Mouse (Mus musculus) olfactory bulb, adult 2 months (tissue): Measurements from ENCODE around the gene Iffo1. TPM values are rescaled to one million over a fixed set of nuclear protein-coding genes. Genes with fewer than 3 reads are reported as not detected.

Experiments used
- H3K27ac ChIP-seq: fragments of 200-500 bp; 2 replicates; pipeline ENCODE4 v1.5.1; 2012; ENCODE audit warnings: low read depth, low read length; ENCODE audit not compliant: insufficient read depth
- H3K4me1 ChIP-seq: fragments of 200-500 bp; 2 replicates; pipeline ENCODE4 v1.6.1; 2012; ENCODE audit warnings: low read length; ENCODE audit not compliant: control insufficient read depth, insufficient read depth
- H3K4me3 ChIP-seq: fragments of 200-500 bp; 2 replicates; pipeline ENCODE4 v1.5.1; 2012; ENCODE audit warnings: mild to moderate bottlenecking, low read depth, low read length, moderate library complexity; ENCODE audit not compliant: insufficient read depth
- CTCF ChIP-seq: fragments of 200-500 bp; IDR thresholded peaks from 2 replicates; pipeline ENCODE4 v1.5.1; 2012; ENCODE audit warnings: low read depth, mild to moderate bottlenecking, low read length, moderate library complexity; ENCODE audit not compliant: insufficient read depth
- POLR2A ChIP-seq: fragments of 200-500 bp; IDR thresholded peaks from 2 replicates; pipeline ENCODE4 v1.6.1; 2012; ENCODE audit warnings: mild to moderate bottlenecking, low read depth, low read length, moderate library complexity; ENCODE audit not compliant: insufficient read depth
- WGBS: fragments of 180-500 bp; shearing (Covaris S2); methylation state at CpG from one replicate; pipeline ENCODE4 v1.1.7; 2018; 5-methylcytosine and 5-hydroxymethylcytosine counted together
- polyA plus RNA-seq: library from polyadenylated mRNA; stranded (reverse); fragments of >200 nt; gene quantifications from 2 replicates; pipeline ENCODE4 v1.2.4, GENCODE M21; 2012; ENCODE audit warnings: low replicate concordance; ENCODE audit not compliant: missing spikeins, insufficient read depth, insufficient read length

Iffo1 gene
- polyA plus RNA-seq, 1 experiment = not detected

DNA sequence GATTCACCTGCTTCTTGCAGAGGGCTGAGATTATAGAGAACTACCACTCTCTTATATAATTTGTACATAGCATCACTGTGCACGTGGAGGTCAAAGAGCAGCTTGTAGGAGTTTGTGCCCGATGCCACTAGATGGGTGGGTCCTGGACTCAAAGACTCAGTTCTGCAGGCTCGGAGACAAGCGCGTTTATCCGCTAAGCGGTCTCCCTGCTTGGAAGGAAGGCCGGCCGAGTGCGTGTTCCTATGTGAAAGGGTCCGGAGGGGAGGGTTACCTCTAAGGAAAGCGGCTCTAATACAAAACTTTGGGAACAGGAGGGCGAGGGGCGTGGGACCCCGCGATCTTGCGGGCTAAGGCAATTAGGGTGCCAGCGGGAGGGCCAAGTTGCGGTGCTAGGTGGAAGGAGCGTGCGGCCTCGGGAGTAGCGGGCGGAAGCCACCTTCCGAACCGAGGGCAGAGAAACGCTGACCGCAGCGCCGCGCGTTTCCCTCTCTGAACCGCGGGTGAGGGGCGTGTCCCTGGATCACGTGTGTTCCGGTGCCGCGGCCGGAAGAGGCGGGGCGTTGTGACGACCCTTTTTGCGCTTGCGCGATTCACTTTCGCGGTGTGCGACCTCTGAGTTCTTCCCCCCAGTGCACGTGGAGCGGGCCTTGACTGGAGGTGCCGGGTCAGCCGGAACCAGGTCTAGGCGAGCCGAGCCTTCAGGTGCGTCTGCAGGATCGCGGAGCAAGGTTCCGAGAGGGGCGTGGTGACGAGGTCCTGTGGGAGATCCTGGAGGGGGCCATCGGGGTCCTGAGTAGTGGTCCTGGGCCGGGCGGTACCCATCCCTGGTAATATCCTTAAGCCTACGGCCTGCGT, 13.5 kb upstream of the Iffo1 start, which contains the start of gene Nop2:
Nop2 (plus strand) TSS at position 608 of the 855 bp plus-strand sequence.
- Histone ChIP-seq H3K4me3 (peak within 1 kb of the TSS; percentile 75), H3K27ac (no peak within 1 kb of the TSS; the same call in 1 of the 2 replicates)
- WGBS = under 1% methylated on average over 66 of the region's 66 CpGs

DNA sequence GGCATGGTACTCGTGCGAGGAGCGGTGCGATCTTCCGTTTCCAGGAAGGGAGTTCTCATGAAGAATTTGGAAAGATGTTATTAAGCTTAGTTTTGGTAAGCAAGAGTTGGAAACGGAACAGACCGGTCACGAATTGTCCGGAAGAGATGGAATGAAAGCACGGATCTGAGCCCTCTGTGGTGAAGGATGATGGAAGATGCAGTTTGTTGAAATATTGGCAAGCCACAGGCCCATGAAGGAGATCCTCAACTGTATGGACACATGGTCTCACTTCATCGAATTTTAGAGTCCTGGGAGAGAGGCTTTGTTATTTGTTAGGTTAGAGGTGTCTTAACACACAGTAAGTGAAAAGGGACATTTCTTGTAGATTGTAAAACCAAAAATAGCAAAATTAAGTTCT, 12.6 kb upstream of the Iffo1 start:
- Histone ChIP-seq H3K4me3 (peak overlapping the region; percentile 75), H3K27ac (no peak overlapping the region), H3K4me1 (peaks cover 5% of the 10 kb centered on the region; the same call in 1 of the 2 replicates)
- no peak for TF ChIP-seq POLR2A
- no peak for TF ChIP-seq CTCF
- 7% methylated on average over 11 of the region's 11 CpGs for WGBS

More for the DNA sequence above, 13.5 kb upstream of the Iffo1 start, which contains the start of gene Nop2:
- 0 out of 2 replicates have a peak, but pooled peaks cover 4% of the 10 kb centered on the region for H3K4me1 ChIP-seq
- TF ChIP-seq POLR2A (peak; percentile 91), CTCF (no peak)

DNA sequence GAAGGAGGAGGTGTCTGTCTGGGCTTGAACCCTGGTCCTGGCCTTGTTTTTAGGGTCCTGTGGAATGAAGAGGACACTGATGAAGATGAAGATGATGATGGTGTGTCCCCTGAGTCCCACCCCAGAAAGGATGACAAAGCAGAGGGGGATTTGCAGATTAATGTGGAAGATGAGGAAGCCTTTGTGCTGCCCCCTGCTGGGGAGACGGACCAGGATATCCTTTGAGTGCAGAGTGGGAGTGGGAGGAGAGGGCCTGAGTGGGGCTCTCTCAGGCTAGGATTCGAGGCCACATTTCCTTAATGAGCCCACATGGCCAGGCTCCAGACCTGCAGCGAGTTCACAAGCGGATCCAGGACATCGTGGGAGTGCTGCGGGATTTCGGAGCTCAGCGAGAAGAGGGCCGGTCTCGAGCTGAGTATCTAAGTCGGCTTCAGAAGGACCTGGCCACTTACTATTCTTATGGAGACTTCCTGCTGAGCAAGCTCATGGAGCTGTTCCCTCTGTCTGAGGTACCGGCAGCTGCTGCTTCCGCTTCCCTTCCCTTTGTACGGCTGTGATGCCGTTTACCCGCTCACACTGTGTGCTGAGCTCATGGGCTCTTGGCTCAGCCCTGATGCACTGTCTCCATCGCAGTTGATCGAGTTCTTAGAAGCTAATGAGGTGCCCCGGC, 7.9 kb upstream of the Iffo1 start:
- Histone ChIP-seq H3K27ac (no peak overlapping the region), H3K4me1 (peaks cover 7% of the 10 kb centered on the region; the same call in 1 of the 2 replicates), H3K4me3 (no peak overlapping the region)
- 82% methylated on average over 19 of the region's 19 CpGs for WGBS
- no peak for TF ChIP-seq CTCF
- no peak for TF ChIP-seq POLR2A

DNA sequence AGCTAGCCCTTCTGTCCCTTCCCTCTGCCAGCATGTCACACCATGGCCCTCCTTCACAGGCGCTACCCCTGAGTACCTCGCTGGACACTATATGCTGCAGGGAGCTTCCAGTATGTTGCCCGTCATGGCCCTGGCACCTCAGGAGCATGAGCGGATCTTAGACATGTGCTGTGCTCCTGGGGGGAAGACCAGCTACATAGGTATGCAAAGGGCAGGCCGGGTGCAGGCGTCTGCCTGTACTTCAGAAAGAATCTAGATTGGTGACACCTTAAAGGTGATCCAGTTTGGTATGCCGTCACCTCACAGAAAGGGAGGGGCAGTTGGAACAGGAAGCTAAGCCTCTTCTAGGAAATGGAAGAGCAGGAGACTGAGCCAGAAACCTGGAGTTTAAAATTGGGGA, 5.3 kb upstream of the Iffo1 start:
- TF ChIP-seq CTCF = no peak
- TF ChIP-seq POLR2A = no peak
- WGBS = 92% methylated on average over 7 of the region's 7 CpGs
- Histone ChIP-seq H3K4me1 (peaks cover 4% of the 10 kb centered on the region; the same call in 1 of the 2 replicates), H3K27ac (no peak overlapping the region), H3K4me3 (no peak overlapping the region)

DNA sequence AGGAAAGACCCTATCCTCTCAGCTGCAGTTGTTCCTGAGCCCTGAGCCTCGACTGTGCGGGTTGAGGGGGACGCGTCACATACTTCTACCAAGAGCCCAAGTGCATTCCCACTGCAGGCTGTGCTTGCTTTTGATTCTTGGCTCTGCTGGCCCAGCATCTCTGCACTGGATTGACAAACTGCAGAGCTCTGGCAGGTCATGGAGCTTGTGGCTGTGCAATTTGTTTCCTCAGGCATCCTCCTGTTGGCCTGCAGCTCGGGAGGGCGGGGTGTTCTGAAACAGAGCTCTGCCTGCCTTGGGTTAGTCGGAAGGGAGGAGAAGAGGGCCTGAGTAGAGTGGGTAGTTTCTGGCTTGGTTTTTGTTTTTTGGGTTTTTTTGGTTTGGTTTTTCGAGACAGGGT, 2.6 kb upstream of the Iffo1 start:
- Histone ChIP-seq H3K27ac (no peak overlapping the region), H3K4me3 (no peak overlapping the region), H3K4me1 (peaks cover 16% of the 10 kb centered on the region)
- TF ChIP-seq POLR2A = no peak
- TF ChIP-seq CTCF = no peak
- 92% methylated on average over 8 of the region's 8 CpGs for WGBS

DNA sequence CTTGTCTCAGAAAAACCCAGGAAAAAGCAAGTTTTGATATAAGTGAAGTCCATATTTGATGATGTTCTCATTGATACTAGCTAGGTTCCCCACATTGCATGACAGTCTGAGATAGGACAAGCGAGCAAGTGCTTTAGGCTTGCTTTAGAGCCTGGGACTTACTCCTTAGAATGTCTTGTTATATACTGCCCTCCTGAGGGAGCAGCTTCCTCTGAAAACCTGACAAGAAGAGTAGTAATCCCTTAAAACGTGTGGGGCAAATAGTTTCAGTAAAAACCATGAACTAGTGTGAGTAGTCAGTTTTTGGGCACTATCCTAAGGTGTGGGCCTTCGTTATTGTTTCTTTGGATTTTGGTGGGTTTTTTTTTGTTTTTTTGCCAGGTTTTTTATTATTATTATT, 1.9 kb upstream of the Iffo1 start:
- no peak overlapping the region for H3K4me3 ChIP-seq
- H3K27ac ChIP-seq = no peak overlapping the region
- no peak for TF ChIP-seq CTCF
- no peak for TF ChIP-seq POLR2A
- 73% methylated on average over 3 of the region's 3 CpGs for WGBS
- peaks cover 18% of the 10 kb centered on the region for H3K4me1 ChIP-seq

DNA sequence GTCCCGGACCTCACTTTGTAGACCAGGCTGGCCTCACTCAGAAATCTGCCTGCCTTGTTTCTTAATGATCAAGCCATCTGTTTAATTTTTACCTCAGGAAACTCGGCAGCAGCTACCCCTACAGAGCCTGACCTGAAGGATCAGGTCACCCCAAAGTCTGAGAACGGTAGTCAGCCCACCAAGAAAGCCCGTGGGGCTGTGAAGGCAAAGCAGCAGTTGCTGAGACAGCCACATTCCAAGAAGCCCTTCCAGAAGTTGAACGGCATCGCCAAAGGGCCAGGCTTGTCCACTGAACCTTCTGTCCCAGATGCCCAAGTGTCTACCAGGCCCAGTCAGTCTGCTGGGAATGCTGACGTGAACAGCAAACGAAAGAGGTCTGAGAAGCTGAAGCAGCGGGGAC, 1.1 kb upstream of the Iffo1 start:
- TF ChIP-seq POLR2A (no peak), CTCF (no peak)
- Histone ChIP-seq H3K4me1 (peaks cover 26% of the 10 kb centered on the region), H3K27ac (no peak overlapping the region), H3K4me3 (no peak overlapping the region)
- WGBS = 86% methylated on average over 9 of the region's 9 CpGs

DNA sequence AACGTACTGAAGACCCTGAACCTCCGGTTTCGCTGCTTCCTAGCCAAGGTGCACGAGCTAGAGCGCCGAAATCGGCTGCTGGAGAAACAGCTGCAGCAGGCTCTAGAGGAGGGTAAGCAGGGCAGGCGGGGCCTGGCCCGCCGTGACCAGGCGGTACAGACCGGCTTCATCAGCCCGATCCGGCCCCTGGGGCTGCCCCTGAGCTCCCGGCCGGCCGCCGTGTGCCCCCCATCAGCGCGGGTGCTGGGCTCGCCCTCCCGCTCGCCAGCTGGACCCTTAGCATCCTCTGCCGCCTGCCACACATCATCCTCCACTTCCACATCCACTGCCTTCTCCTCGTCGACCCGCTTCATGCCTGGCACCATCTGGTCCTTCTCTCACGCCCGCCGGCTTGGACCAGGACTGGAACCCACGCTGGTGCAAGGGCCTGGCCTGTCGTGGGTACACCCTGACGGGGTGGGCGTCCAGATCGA, 474 bp downstream of the Iffo1 start:
- under 1% methylated on average over 35 of the region's 35 CpGs for WGBS
- Histone ChIP-seq H3K4me3 (peak overlapping the region; percentile 70), H3K27ac (peak overlapping the region; percentile 79), H3K4me1 (peaks cover 36% of the 10 kb centered on the region)
- TF ChIP-seq CTCF = 0 out of 2 replicates have a peak, but pooled peaks have one; percentile 6
- no peak for TF ChIP-seq POLR2A
